Mouse (Mus musculus) MEL (cell line): Measurements from ENCODE around the gene C1qtnf3.

Experiments
- BHLHE40 ChIP-seq: IDR thresholded peaks from 2 replicates; pipeline ENCODE4 v1.6.1; 2012; ENCODE audit warnings: low read depth, mild to moderate bottlenecking, inconsistent platforms, low read length, improper control_type of control experiment, borderline replicate concordance
- CTCF ChIP-seq, 3 experiments: IDR thresholded peaks in 2 of 3; conservative IDR thresholded peaks in 1 of 3; 2 replicates each; pipeline ENCODE4 v1.5.1; 2011 to 2012; ENCODE audit warnings: low read length in 3 of 3, low read depth in 2 of 3, mild to moderate bottlenecking in 2 of 3, improper control_type of control experiment in 1 of 3, inconsistent platforms in 1 of 3, mixed read lengths in 1 of 3, moderate library complexity in 1 of 3; ENCODE audit not compliant: control insufficient read depth in 1 of 3, insufficient read depth in 1 of 3, poor library complexity in 1 of 3, severe bottlenecking in 1 of 3
- EP300 ChIP-seq, 2 experiments: IDR thresholded peaks; 2 replicates each; pipeline ENCODE4 v1.6.1; 2011; ENCODE audit warnings: improper control_type of control experiment in 2 of 2, low read length in 2 of 2, low read depth in 1 of 2, mild to moderate bottlenecking in 1 of 2
- JUND ChIP-seq: IDR thresholded peaks from 2 replicates; pipeline ENCODE4 v1.6.1; 2011; ENCODE audit warnings: low read depth, mild to moderate bottlenecking, improper control_type of control experiment, low read length
- KAT2A ChIP-seq: conservative IDR thresholded peaks from 2 replicates; pipeline ENCODE4 v1.6.1; 2012; ENCODE audit warnings: low read depth, low read length, improper control_type of control experiment, inconsistent platforms
- MYB ChIP-seq: IDR thresholded peaks from 2 replicates; pipeline ENCODE4 v1.6.1; 2011; ENCODE audit warnings: mild to moderate bottlenecking, low read depth, low read length, improper control_type of control experiment
- NELFE ChIP-seq: IDR thresholded peaks from 2 replicates; pipeline ENCODE4 v1.6.1; 2011; ENCODE audit warnings: low read depth, low read length, improper control_type of control experiment
- NRF1 ChIP-seq: IDR thresholded peaks from 2 replicates; pipeline ENCODE4 v1.6.1; 2014; ENCODE audit warnings: low read depth, mild to moderate bottlenecking, inconsistent platforms, low read length, improper control_type of control experiment, moderate library complexity; ENCODE audit not compliant: poor library complexity, insufficient read depth, severe bottlenecking
- POLR2A ChIP-seq, 2 experiments: IDR thresholded peaks; 2 replicates each; pipeline ENCODE4 v1.6.1; 2011 to 2012; ENCODE audit warnings: low read length in 2 of 2, mild to moderate bottlenecking in 2 of 2, control low read depth in 1 of 2, improper control_type of control experiment in 1 of 2, low read depth in 1 of 2, moderate library complexity in 1 of 2; ENCODE audit not compliant: control insufficient read depth in 1 of 2, insufficient read depth in 1 of 2, poor library complexity in 1 of 2
- USF1 ChIP-seq: IDR thresholded peaks from 2 replicates; pipeline ENCODE4 v1.6.1; 2014; ENCODE audit warnings: low read depth, mild to moderate bottlenecking, inconsistent platforms, low read length, improper control_type of control experiment, moderate library complexity
- ZMIZ1 ChIP-seq: IDR thresholded peaks from 2 replicates; pipeline ENCODE4 v1.6.1; 2012; ENCODE audit warnings: low read depth, mild to moderate bottlenecking, inconsistent platforms, low read length, improper control_type of control experiment, moderate library complexity

DNA sequence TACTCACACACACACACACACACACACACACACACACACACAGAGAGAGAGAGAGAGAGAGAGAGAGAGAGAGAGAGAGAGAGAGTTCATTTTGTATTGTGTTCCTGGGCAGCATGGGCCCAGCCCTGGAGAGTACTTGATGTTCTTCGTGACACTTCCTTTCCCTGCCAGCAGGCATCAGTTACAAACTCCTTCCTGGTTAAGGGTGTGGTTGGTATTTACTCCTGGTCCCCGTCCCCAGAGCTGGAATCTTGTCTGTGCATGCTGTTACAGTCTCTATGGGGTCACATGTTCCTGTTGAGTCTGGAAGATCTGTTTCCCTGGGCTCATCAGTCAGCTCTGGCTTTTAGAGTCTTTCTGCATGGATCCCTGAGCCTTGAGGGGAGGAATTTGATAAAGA, 38.3 kb downstream of the C1qtnf3 start:
- TF ChIP-seq CTCF (IDR thresholded peaks at IDR 0.05 in 2 of 3, conservative IDR thresholded peaks at IDR 0.05 in 1 of 3; ENCODE audit: control insufficient read depth in 1 of 3, insufficient read depth in 1 of 3, low read depth in 2 of 3, low read length in 3 of 3, poor library complexity in 1 of 3, severe bottlenecking in 1 of 3) (no peak), JUND (no peak), KAT2A (no peak), USF1 (no peak), MYB (no peak), NELFE (no peak), NRF1 (no peak), BHLHE40 (no peak), EP300 (IDR thresholded peaks at IDR 0.05; ENCODE audit: low read depth in 1 of 2, low read length in 2 of 2) (no peak), POLR2A (IDR thresholded peaks at IDR 0.05; ENCODE audit: control insufficient read depth in 1 of 2, insufficient read depth in 1 of 2, low read depth in 1 of 2, low read length in 2 of 2, poor library complexity in 1 of 2) (no peak), ZMIZ1 (no peak)
